Mouse (Mus musculus) T-helper 17 cell (primary cell): ENCODE measurements around the gene Rybp.

Experiments used
- in situ Hi-C, 2 experiments: fragments of 300-600 bp; cut with MboI, MseI; formaldehyde crosslinking; loops; 1 replicate in 1 of 2; 2 replicates in 1 of 2; pipeline ENCODE4 v1.15.1; 2025; ENCODE audit warnings: high pct_unique_total_duplicates in 2 of 2

Rybp gene

DNA sequence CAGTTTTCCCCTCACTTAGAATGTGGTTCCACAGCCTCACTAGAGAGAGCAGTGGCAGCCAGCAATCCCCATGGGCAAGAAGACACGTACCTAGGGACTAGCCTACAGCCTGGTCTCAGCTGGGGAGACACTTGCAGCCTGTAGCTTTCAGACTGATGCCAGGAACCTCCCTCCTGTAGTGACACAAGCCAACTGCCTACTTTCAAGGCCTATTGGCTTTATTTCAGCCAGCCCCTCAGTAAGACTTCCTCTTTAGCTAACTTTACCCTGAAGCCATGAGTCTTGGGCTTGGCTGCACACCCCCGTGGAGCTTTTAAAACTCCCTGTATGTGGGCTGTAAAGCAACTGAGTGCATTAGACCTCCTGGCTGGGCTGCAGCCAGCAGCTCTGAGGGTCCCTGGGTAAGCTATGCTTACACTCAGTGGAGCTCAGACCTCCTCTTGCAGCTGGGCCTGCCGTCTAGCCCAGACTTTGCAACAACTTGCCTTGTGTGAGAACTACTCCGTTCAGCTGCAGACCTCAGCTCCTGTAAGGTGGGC, 94.5 kb downstream of the Rybp start:
- in situ Hi-C loops, result no loop called here

DNA sequence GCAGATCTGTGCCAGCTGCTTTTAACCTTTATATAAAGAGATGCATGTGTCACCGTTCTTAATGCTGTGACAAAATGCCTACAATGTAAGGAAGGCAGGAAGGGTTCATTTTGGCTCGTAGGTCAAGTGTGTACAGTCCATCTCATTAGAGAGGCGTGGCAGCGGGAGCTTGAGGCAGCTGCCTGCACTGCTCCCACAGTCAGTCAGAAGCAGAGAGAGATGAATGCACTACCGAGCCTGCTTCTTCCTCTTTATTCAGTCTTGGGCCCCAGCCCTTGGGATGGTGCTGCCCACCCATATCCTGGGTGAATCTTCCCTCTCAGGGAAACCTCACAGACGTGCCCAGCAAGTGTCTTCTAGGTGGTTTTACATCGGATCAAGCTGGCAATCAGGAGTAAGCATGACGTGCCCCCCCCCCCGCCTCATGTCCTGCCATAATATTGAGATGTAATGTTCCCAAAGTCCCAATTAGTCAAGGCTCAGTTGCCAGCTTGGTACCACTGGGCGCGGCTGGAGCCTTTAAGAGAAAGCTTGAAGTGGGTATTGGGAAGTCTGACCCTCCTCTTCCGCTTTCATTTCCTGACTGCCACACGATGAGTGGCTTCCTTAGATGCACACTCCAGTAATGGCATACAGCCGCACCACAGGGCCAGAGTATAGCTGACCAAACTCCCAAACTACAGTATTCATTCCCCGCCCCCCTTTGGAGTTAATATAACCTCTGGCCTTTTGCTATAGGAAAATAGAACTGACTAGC, 96.3 kb downstream of the Rybp start:
- in situ Hi-C loops, result no loop called here

DNA sequence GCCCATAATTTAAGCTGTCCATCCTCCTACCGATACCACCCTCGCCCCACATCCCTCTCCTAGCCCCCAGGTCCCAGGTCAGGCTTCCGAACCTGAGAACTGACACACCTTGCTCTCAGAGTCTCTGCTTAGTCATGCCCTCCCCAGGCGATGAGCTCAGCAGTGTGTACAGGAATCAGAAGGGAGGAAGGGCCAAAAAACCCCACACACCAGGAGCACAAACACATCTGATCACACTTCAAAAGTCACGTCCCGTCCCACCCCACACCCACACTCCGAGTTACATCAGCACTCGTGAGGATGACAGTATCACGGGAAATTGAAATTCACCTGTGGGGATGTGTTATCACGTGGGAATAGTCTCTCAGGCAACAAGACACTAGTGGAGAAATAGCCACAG, 97.0 kb downstream of the Rybp start:
- in situ Hi-C loops, result no loop called here

DNA sequence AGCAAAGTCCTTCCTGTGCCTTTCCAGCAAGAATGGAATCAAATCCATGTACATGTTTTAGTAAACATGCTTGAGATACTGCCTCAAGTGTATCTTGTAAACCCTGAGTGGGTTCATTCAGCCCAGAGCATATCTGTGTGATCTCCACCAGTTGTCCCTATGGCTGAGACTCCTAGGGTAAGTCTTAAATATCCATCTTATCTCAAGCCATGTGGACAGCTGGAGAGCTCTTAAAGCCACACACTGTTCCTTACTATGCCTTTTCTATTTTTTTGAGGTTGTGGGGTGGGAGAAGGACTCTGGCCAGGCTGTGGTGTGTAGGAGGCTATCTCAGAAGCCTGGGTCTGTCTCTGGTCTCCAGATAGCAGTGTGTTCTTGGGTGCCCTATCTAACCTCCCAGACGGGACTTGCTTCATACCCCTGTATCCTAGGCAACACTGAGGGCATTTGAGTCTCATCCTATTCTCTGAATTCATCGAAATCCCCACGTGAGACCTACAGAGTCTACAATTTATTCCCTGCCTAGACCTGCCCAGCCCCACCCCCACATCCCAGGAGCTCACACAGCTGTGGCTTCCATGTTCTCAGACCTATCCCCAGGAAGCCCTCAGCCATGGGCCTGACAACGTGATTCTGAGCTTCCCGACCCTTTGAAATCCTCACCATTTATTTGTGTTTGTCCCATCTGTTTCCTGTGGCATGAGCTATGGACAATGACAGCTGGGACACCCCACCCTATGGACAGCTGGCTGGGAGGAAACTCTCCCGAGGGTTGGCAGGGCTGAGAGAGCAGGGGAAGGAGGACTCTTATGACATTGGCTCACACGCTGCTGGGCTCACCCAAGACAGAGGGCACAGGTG, 98.2 kb downstream of the Rybp start:
- in situ Hi-C loops, result no loop called here

GRCm38 (mm10) chr6:100187821-100188220, 99.5 kb downstream of the Rybp start:
- in situ Hi-C loops, result no loop called here

DNA sequence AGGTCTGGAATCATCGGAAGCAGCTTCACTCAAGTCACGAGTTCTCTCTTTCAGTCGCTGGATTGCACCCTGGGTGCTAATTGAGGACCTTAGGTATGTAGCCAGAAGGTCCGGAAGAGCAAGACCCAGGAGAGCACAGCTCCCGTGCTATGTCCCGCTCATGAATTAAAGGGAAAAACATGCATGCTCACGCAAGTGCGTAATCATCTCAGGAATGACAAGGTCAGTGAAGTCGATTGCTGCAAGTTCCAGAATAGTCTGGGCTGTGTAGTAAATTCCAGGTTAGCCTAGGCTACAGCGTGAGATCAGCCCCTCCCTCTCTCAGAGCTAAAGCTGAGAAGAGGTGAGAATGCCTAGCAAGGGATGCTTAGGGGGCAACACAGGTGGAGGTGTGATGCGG, 100.5 kb downstream of the Rybp start:
- in situ Hi-C loops, result no loop called here

DNA sequence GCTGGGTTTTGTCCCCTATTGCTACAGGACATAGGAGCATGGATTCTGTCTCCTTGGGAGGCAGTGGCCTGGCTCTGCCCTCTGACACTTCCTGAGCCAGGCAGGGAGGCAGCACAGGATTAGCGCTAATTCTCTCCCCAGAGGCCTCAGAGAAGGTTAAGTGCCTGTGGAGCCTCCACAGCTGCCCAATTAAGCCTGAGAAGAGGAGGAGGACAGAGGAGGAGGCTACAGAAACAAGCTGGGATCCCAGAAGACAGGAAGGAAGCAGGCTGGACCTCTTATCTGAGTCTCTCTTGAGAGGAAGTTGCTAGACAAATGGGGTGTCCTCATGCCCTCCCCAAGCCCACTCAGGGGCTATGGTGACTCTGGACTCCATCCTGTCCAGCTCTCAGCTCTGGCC, 101.8 kb downstream of the Rybp start:
- in situ Hi-C loops, result no loop called here

- in situ Hi-C loops, result no loop called here
These were observed 103.9 kb downstream of the Rybp start for GRCm38 (mm10) chr6:100183344-100183743.

GRCm38 (mm10) chr6:100180883-100181262, 106.4 kb downstream of the Rybp start:
- in situ Hi-C loops, result no loop called here

DNA sequence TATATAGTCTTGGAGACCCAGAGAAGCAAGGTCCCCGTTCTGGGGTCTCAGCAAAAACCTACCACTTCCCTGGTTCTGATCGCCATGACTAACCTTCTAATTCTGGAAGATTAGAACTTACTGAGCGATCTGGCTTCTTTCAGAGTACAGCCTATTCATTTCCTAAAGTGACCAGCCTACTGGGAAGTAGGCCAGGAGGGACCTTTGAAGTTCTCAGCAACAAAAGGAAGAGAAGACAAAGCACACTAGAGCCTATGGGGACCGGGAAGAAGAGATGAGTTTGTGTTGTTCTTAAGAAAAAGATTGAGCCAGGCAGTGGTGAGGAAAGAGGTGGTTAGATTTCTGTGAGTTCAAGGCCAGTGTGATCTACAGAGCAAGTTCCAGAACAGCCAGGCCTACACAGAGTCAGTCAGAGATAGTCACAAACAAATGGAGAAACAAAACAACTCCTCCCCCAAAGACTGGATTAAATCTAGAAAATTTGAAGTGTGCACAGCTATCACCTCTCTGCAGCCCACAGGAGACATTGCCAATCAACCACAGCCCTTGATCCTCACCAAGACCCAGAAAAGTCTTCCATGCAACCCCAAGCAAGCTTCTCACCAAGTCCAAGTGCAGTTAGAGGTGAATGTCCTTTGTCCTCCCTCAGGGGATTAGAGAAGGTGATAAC, 106.9 kb downstream of the Rybp start:
- in situ Hi-C loops, result no loop called here

DNA sequence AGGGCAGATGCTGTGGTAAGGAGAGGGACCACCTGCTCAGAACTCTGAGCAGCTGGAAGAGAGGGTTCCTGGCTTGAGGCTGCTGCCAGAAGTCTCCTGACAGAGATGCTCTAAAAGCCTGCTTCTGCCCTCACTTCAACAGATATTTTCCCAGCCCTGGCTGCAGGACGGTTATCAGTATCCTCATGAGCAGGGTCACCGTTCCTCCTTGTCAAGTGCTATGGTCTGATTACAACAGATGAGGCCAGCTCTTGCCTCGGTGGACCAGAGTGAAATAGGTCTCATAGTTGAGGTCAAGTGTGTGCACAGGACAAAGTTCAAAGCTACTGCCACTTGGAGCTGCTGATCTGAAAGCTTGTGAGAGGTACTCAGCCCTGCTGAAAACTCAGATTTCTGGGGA, 108.5 kb downstream of the Rybp start:
- in situ Hi-C loops, result no loop called here
